Mouse (Mus musculus): ENCODE measurements around the gene Mansc1.

Gene Mansc1

DNA sequence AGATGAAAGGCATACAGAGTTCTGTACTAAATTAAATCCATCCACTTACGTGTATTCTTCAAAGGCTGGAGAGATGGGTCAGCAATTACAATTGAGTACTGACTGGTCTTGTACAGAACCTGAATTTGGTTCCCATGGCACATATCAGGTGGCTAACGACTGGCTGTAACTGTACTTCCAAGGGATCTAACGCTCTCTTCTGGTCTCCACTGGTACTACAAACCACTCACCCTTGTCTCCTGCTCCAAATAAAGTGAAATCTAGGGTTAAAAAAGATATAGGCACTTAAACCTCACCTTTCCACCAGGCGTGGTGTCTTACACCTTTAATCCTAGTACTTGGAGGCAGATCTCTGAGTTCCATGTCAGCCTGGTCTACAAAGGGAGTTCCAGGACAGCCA is 4.2 kb upstream of the Mansc1 start:
- DNase-seq: no peak

DNA sequence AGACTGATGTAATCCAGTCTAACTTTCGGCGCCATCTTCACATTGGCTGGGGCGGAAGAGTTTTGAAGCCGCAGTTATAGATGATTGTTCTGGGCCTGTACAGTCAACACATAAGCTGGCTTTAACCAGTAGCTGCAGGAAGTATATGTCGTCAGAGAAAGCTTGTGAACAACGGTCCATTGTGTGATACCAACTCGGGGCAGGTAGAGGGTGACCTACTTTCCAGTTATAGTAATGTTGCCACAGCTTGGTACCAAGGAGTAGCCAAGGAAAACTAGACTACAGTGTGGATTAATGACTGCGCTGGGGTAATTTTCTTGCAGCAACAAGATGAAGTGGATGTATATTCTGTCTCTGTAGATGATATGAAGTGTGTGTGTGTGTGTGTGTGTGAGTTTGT is 1.3 kb upstream of the Mansc1 start:
- no peak for DNase-seq

DNA sequence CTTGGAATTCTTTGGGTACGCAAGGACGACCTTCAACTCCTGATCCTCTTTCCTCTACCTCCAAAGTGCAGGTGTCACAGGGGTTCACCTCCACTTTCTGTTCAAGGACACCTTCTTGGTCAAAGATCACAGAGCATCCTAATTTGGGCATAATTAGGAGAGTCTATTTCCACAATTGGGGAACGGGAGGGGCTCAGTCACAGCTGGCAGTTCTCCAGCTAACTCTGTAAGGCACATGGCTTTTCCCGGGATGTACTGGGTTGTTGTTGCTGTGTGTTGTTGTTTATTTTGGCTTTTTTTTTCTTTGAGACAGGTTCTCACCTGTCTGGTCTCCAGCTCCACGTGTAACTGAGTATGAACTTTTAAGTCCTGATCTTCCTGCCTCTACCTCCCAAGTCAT is 468 bp upstream of the Mansc1 start:
- peak in 1 of 2 experiments; percentile 19 for DNase-seq

DNA sequence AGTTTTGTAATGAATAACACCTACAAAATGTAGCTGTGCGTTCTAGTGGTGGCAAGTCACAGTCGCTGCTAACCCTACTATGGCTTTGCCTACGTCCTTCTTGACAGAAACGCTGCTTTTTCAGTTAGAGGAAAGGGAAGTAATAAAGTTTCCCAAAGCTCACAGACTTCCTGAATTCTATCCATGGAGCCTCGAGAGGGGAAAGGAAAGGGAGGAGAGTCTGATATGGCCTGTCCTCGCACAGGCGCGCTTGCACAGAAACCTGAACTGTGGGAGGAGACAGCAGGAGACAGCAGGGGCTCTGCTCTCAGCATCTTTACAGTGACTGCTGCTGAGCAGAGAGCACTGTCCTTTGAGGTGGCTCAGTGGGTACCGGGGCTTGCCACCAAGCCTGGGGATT is 1.8 kb downstream of the Mansc1 start:
- DNase-seq: peak in 1 of 2 experiments; percentile 54

DNA sequence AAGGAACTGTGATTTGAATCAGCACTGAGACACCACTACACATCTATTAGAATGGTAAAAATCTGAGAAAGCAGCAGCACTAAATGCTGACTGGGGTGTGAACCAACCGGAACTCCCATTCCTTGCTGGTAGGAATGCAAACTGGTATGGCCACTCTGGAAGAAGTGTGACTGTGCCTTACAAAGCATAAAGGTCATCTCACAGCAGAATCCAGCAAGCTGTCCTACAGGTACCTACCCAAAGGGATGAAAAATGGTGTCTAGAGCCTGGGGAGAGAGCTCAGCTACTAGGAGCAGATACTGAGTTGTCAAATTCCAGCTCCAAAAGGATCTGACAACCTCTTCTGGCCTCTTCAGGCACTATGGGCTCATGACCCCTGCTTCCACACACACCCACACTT is 5.7 kb downstream of the Mansc1 start:
- no peak for DNase-seq

DNA sequence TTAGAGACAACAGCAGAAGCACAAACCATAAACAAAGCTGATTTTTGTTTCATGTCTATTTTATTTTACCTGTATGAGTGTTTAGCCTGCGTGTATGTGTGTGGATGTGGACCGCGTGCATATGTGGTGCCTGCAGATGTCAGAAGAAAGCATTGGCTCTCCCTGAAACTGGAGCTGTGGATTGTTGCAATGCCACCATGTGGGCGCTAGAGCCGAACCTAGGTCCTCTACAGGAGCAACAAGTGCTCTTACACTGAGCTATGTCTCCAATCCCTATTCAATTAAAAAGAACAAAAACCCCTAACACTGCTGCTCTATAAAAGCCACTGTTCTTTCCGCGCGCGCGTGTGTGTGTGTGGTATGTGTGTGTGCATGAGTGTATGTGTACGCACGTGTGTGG is 6.9 kb downstream of the Mansc1 start:
- DNase-seq: no peak

DNA sequence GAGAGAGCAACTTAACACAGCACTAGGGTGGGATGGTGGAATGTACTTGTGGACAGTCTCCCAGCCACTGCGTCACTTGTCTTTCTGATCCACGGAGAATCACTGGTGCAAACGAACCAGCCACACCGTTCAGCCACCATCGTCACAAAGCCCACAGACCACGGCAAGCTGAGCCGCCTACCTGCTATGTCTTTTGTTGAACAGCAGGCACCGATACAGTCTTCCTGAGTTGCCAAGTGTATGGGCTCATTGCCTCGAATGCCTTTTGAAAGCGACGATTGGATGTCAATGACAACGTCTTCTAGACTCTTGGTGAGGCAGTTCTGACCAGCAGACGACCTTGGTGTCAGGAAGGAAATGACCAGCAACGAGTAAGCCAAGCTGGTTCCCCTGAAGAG is 10.7 kb downstream of the Mansc1 start:
- peak in 1 of 2 experiments; percentile 51 for DNase-seq

DNA sequence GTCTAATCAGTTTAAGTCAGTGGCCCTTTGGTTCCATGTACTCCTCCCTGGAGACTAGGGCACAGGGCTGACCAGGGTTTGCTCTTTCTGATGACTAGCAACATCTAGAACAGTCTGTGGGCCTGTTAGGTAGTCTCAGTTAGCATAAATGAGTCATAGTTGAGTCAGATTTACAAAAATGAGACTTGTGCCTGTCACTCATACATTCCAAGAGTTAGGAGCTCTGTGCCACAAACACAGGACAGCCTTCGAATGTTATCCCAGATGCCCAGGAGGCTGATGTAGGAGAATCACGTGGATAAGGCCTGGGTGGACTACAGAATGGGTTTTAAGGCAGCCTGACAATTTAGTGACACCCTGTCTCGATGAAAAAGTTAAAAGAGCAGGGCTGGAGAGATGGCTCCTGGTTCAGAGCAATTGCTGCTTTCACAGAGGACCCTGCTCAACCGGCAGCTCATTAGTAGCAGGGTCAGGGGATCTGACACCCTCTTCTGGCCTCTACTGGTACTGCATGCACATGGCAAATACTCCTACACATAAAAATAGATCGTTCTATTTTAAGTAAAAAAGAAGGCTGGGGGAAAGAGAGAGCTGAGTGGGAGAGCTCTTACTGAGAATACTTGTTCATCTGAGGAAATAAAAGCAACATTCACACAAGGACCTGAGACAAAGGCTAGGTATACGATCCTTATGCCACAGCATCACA is 11.3 kb downstream of the Mansc1 start:
- DNase-seq: peak in 1 of 2 experiments; percentile 49

DNA sequence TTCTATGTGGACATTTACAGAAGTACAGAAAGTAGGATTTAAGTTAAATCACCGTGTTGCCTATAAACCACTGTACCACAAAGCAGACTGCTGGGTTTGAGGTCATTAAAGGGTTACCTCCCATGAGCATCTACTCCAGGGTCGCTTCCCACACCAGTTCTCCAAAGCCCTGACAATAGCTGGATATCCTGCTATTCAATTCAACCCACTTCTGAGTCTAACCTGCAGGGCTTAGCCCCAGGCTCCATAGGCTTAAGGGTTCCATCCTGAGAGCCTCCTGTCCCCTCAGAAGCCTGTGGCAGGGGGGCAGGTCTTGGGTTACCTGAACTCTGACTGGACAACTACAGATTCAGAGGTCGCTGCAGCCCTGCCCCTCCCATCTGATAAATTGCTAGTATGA is 12.2 kb downstream of the Mansc1 start:
- no peak for DNase-seq

DNA sequence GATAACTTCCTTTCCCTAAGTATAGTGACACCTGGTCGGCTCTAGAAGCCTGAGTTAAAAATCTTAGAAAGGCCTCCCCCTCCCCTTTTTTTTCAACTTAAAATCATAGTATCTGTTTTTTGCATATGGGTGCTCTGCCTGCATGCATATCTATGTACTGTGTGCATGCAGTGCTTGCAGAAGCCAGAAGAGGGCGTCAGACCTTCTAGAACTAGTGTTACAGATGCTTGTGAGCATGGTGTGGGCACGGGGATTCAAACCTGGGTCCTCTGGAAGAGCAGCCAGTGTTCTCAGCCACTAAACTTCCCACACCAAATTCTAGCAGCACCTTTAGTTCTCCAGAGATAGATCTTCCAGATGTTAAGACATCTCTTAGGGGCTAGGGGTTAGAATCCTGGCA is 14.7 kb downstream of the Mansc1 start:
- no peak for DNase-seq

DNA sequence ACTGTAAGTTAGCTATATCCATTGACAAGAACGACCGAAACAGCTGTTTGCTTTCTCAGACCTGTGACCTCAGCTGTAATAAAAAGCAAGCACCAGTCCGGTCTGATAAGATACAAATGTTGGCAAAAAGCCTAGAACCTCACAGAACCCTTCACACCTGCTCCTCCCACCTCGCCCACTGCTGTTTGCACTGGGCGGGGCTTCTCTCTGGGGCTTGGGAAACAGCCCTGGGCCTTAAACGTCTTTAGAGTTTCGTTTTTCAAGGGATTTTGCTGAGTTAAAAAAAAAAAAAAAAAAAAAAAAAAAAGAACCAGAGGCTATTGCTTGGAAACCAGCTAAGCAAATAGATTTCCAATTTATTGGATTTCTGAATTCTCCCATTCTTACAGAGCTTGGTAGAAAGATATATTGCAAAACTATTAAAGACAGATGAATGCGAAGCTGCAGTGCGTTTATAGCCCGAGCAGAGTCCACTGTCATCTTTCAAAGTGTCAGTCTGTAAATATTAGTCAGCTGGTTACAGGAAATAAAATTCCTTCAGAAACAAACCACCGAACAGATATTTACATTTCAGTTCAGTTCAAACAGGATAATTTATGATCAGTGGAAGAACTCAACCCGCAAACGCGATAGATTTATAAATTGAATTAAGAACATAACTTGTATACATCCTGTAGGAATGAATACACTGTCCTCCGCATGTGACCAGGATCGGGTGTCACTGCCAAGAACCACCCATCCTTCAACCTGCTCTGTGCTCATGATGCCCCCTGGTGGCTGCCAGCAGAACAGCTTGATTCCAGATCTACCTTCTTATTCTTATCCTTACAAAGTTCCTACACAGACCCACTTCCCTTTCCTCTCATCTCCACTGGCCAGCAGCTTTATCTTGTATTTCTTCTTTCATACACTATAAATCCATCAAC is 17.3 kb downstream of the Mansc1 start:
- DNase-seq: peak; percentile 88 to 91

DNA sequence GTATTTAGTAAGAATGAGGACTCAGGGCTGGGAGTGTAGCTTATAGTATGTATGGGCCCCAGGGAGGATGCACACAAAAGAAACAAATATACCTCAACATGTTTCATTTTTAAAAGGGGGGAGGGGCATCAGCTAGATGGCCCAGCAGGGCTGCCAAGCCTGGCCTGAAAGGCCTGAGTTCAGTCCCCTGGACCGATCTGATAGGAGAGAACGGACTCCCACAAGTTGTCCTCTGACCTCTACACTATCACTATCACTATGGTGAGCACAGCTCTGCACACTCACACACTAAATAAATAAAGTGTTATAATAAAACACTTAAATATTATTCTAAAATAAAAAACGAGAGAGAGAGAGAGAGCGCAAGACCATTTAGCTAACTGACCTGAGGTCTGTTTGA is 18.0 kb downstream of the Mansc1 start:
- DNase-seq: no peak

DNA sequence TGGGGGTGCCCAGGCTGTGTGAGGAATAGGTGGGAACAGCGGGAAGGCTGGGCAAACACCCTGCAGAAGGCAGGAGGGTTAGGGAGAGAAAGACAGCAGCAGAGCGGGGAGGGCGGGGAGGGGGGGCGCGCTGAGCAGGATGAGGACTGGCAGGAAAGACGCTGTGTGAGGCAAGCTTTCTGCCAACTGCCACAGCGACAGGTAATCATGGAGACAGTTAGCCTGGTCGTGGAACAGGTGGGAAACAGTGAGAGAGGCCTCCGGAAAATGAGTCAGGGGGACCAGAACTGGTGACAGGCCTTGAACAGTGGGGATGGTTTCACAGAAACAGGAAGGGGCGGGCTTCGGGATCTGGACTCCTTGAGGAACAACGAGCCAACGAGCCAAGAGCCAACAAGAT is 20.4 kb downstream of the Mansc1 start:
- no peak for DNase-seq

DNA sequence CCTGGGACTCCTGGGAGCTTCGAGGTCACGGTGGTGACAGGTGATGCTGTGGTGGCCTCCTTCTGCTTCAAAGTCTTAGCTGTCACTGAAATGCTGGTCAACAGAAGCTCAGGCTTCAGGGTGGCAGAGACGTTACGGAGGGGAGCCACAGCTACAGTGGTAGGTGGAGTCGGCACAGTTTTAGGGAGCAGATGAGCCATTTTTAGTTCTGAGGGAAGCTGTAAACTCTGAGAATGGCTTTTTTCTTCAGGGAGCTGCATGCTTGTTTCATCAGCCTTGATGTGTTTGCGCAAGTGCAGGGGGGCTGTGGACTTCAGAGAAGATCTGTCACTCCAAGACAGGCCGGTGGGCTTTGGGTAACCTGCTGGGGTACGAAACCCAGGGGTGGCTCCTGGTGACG is 21.9 kb downstream of the Mansc1 start:
- DNase-seq: no peak

DNA sequence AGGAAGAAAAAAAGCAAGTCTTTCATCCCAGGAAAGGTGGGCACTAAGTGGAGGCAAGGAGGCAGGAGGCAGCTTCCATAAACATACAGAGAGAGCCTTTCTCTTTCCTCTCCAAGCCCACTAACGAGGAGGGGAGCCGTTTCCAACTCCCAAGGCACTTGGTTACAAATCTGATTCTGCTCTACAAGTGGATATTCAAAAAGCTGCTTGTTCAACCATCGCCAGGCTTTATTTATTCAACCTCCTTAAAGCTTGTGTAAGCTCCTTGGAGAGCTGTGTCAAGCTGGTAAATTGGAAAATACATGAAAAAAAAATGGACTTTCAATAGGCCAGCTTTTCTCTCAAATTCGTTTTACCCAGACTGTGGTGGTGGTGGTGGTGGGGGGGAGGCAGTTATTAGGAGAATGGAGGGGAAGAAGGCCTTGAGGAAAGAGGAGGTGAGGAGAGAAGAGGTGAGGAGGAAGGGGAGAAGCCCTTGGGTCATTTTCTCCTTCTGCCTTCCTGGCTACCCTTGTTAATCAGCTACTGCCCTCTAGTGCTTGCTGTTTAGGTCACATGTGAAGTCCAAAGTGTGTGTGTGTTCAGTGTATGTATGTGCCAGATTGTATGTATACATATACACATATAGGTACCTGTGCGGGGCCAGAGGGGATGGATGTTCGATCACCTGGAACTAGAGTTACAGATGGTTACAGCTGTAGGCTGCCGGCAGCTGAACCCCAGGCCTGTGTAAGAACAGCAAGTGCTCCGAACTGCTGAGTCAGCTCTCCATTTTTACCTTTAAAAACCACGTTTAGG is 25.1 kb downstream of the Mansc1 start:
- DNase-seq: peak; percentile 59 to 75

DNA sequence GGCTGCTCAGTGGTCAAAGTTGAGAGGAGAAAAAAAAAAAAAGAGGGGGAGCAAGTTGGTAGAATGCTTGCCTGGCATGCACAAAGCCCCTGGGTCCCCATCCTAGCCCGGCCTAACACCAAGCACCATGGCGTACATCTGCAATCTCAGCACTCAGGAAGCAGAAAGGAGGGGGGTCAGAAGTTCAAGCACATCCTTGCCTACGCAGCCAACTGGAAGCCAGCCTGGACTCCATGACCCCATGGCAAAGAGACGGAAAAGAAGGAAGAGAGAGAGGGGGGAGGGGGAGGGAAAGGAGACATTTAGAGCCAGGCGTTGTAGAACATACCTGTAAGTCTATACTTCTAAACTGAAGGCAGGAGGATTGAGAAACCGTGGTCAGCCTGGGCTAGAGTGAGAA is 25.7 kb downstream of the Mansc1 start:
- peak; percentile 71 to 87 for DNase-seq

DNA sequence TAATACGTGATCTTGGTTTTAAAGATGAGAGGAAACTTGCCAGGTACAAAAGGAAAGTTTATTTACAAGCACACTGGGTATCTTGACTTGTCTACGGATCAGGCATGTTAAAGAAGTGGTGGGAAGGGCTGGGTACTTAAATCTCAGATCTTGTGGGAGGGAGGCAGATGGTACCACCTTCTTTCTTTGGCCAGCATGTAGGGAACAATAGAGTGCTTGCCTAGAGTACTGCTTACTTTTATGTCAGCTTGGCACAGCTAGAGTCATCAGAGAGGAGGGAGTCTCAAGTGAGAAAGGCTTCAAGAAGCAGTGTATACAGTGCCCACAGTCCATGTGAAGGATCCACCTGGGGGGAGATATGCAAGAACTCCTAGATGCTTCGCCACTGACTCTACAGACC is 27.1 kb downstream of the Mansc1 start:
- DNase-seq: no peak

DNA sequence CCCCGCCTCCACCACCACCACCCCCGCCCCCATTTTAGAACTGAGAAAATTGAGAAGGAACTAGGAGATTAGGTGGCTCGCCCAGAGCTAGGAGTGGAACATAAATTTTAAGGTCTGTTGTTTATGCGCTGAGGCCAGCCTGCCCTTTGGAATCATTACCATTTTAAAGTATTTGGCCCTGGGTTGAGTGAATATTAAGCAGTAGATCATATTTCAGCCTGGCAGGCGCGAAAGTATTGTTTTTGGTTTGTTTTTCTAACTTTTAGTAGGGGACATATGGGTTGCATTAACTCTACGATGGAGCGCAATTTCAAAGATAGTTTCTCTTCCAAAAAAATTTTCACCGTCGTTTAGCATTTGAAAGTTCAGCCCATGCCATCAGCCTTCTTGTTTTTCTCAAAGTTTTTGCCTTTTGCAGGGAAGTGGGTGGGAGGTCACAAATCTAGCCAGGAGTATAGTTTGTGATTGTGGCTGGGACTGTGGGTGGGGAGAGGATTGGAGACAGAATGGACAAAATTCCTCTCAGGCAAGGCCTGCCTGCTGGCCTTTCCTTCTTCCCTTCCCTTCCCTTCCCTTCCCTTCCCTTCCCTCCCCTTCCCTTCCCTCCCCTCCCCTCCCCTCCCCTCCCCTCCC is 29.8 kb downstream of the Mansc1 start:
- peak; percentile 59 to 60 for DNase-seq

DNA sequence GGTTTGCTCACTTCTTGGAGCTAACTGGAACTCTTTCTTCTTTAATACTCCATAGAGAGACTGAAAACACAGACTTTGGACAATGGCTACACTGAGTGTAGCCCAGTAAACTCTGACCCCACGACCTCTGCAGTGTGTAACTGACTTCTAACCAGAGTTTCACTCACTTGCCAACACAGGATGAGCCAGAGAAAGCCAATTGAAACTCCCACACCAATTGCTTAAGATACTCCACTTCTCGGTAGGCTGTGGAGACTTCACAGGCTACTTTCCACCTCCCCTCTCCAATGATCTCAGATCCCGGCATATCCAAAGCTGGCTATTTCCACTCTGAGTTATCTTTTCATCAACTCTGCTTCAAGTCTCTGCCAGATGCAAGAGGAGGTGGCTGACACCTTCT is 30.5 kb downstream of the Mansc1 start:
- peak; percentile 76 to 87 for DNase-seq

DNA sequence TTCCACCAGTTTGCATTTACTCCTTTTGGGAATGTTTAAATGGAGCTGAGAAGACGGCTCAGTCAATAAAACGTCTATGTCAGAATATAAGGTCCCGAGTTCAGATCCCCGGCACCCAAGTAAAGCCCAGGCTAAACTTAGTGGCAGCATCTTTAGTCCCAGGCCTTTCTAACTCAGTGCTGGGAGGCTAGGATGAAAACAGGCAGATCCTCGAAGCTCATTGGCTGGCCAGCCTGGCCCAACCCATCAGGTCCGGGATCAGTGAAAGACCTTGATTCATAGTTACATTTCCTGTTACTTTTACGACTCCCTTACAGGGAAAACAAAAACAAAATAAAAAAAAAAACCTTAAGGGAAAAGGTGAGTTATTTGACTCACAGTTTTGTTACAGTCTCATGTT is 31.2 kb downstream of the Mansc1 start:
- DNase-seq: peak; percentile 40 to 67

DNA sequence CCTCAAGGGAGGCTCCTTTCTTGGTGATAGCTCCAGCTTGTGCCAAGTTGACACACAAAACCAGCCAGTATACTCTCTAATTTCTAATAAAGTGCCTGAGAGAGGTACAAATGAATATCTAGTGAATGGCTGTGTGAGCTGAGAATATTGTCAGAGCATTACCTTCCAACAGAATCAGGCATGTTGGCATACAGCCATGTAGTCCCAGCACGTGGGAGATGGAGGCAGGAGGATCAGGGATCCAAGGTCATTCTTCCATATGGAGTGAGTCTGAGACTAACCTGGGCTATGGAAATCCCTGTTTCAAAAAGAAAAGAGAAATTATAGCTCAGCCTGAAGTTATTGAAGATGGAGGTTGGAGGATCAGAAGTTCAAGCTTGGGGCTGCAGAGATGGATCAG is 33.0 kb downstream of the Mansc1 start:
- DNase-seq: peak; percentile 64 to 68

DNA sequence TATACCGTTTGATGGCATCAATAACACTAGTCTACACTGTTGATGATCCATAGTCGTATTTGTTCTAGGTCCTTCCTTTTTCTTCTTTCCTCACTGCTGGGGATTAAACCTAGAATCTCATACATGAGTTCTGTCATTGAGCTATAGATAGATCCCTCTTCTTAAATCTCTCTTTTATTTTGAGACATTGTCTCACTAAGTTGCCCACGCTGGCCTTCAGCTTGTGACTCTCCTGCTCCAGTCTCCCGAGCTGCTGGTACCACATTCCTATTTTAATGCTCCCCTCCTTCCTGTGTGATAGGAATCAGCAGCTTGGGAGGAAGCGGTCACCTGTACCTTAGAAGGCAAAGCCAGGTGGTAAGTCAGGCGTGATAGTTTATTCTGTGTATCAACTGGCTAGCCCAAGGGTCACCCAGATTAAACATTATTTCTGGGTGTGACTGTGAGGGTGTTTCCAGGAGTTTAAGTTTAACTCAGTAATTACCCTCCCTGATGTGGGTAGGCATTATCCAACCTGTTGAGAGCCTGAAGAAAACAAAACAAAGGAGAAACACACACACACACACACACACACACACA is 34.5 kb downstream of the Mansc1 start:
- DNase-seq: peak; percentile 77 to 88

Measured in kidney, postnatal 25 days (tissue).